Mouse (Mus musculus) left cerebral cortex, postnatal 36 days (tissue): ENCODE data around the gene Drosha. TPM values are rescaled to one million over a fixed set of nuclear protein-coding genes. Genes with fewer than 3 reads are reported as not detected.
"Not testable (repeated sequence)": the region's sequence is repeated elsewhere in the genome, so short reads cannot be mapped to it uniquely, and the experiment has no call there.

Experiments
- DNase-seq, 2 experiments: peaks; one replicate each; pipeline ENCODE4 v3.0.0; 2021 to 2022; ENCODE audit warnings: low spot score in 2 of 2, mixed read lengths in 1 of 2
- intact Hi-C: fragments of 180-260 bp; cut with DNase I; formaldehyde crosslinking; loops from one replicate; pipeline ENCODE4 v1.15.1; 2025
- microRNA-seq: library from miRNA; unstranded; fragments of <30 nt; microRNA quantifications from one replicate; pipeline ENCODE4 v1.2.0, GENCODE M21; 2022
- total RNA-seq, 2 experiments: library from RNA; stranded (reverse); gene quantifications; 2 replicates each; pipeline ENCODE4 v1.2.3; 2021

The Drosha gene
- total RNA-seq, 2 experiments from 2014 or later, result 84.2 to 89.7 TPM

DNA sequence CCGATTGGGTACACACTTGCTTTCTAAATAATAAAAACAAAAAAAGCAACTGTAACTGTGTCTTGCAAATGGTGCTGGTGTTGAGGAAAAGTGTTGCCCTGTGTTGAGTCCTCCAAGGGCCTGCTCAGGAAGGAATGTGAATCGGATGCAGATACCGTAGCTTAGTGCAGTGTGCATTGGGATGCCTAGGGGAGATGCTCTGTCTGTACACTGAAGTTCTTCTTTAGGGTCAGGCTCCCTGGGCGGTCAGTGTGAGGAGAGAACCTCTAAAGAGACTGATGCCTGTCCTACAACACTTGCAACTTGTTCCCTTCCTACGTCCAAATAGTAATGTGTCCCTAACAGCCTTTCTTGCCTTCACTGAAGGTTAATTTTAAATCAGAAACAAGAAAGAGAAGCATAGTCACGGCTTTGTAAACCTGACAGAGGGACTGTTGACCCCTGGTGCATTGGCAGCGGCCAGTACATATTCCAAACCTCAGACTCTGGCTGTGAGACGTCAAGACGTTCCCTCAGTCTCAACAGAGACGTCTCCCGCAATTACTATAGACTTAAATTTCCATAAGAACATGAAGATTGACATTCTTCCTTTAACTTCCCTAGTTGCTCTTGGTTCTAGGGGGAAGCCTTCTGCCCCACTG, 94.8 kb downstream of the Drosha start:
- DNase-seq, intact Hi-C loops: not testable (repeated sequence)

GRCm38 (mm10) chr15:12919967-12920870, 95.6 kb downstream of the Drosha start:
- intact Hi-C loops, result no loop called here
- no peak for DNase-seq

DNA sequence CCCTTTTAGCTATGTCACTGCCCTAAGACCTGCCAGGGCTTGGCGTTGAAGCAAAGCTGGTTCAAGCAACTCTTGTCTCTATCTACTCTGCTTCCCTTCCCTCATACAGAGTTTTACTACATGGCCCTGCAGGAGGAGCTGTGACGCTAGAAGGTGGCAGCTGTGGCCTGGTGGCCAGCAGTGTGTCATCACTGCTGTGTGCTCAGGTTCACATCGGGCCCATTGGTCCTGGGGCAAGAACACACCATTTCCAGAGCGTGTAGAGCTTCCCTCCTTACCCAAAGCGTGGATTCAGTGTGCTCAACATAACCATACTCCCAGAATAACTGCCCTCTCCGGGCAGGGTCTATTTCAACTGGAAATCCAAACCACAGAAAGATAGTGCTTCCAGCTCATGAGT, 97.3 kb downstream of the Drosha start:
- no peak for DNase-seq
- intact Hi-C loops, result no loop called here

- no peak for DNase-seq
- intact Hi-C loops, result no loop called here
Observed at GRCm38 (mm10) chr15:12923826-12924225, 99.2 kb downstream of the Drosha start.

DNA sequence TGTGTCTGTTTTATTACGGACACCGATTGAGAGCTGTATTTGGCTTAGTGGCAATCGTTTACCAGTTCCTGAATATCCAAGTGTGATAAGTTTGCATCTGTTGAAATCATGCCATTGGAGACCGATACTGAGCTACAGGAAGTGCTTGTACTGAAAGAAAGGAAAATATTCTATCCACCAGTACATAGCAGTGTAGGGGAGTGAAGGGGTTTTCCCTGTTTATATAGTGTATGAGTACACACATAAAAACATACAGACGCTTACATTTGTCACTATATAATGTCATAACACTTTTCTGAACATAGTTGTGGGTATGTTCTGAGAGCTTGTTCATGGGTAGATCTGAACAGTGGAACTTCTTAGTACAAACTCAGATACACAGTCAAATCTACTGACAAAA, 106.9 kb downstream of the Drosha start:
- no peak for DNase-seq
- intact Hi-C loops, result no loop called here

DNA sequence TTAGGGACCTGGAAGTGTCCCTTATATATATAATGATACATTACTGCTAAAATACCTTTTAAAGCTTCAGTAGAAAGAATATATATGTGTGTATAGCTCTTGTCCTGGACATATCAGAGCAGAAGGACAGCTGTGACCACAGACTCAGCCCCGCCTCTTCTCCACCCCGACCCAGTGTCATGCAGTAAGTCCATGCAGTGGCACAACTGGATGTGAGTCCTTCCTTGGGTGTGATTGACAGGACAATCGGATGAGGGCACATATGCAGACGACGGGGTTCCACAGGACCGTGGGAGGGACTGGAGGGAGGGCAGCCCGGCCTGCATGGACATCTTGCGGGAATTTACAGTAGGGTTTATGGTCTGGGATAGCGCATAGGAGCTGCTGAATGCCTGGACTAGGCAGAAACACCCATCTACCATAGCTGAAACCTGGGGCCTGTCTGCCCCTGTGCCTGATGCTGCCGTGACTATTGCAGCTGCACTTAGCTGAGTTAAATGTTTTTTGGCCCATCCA, 111.7 kb downstream of the Drosha start:
- DNase-seq, result no peak
- intact Hi-C loops, result no loop called here

DNA sequence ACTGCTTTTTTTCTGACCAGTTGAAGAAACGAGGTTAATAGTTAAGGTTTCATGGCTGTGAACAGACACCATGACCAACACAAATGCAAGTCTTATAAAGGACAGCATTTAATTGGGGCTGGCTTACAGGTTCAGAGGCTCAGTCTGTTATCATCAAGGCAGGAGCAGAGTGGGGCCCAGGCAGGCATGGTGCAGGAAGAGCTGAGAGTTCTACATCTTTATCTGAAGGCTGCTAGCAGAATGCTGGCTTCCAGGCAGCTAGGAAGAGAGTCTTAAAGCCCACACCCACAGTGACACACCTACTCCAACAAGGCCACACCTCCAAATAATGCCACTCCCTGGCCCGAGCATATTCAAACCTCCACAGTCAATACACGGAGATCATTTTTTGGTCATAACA, 112.7 kb downstream of the Drosha start:
- DNase-seq, intact Hi-C loops: not testable (repeated sequence)

DNA sequence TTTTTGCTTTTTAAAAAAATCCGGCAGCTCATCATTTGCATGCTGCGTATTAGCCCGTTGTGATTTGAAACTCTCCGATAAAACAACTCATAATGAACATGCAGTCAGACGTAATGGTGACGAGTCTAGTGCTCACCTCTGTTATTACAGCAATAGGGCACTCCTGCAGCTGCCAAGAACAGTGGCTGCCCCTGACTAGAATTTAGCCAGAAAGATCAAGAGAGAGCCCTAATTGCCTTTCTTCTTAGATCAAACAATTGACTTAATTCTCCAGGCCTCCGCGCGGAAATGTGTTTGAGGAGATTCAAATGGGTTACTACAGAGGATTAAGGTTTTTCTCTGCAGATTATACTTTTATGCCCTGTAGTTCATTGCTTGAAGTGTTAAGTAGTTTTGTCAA, 116.5 kb downstream of the Drosha start:
- no peak for DNase-seq
- intact Hi-C loops, result no loop called here

- no peak for DNase-seq
- intact Hi-C loops, result no loop called here
Observed at GRCm38 (mm10) chr15:12941651-12942180, 117.1 kb downstream of the Drosha start.

GRCm38 (mm10) chr15:12942424-12942823, 117.8 kb downstream of the Drosha start:
- no peak for DNase-seq
- intact Hi-C loops, result no loop called here

- no peak for DNase-seq
- intact Hi-C loops, result no loop called here
Observed at GRCm38 (mm10) chr15:12958051-12958450, 133.4 kb downstream of the Drosha start.

DNA sequence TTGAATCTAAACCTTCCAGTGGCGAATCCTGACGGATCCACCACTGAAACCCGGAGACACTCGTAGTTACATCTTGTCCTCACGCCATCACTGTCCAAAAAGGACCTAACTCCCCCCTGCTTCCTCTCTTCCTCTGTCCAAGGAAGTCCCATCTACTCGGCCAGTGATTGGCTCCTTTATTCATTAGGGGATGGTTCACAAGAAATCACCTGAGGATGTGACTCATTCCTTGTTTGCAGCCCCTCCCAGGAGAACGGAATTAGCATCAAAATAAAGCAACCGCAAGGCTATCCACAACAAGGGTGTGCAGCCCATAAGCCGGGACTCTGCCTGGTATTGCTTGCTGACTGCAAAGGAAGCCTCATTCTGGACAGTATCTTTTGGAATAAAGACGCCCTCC, 137.6 kb downstream of the Drosha start:
- DNase-seq, result no peak
- intact Hi-C loops, result no loop called here

- DNase-seq, result no peak
- intact Hi-C loops, result no loop called here
Observed at GRCm38 (mm10) chr15:12965209-12965608, 140.6 kb downstream of the Drosha start.

GRCm38 (mm10) chr15:12968815-12969214, 144.2 kb downstream of the Drosha start:
- no peak for DNase-seq
- intact Hi-C loops, result no loop called here

GRCm38 (mm10) chr15:12972441-12972840, 147.8 kb downstream of the Drosha start:
- no peak for DNase-seq
- intact Hi-C loops, result no loop called here

Small RNA genes within 50 kb of the gene (microRNA-seq; reads per million reads assigned to microRNA genes)
- gene Gm47288, result not detected

Other genes starting within 250 kb of the Drosha start
- gene Pdzd2, start 84.9 kb upstream of the Drosha start, total RNA-seq, result 10 to 100 TPM; 63.7 to 94.1 TPM
- gene 6030458C11Rik, start 166 bp upstream of the Drosha start, total RNA-seq, result 10 to 100 TPM; 23.6 to 25.9 TPM